Mouse (Mus musculus) hindbrain, embryonic 10.5 days (tissue): Measurements from ENCODE around the gene Rest. TPM values are rescaled to one million over a fixed set of nuclear protein-coding genes. Genes with fewer than 3 reads are reported as not detected.

Source experiments
- DNase-seq: peaks from one replicate; pipeline ENCODE4 v3.0.0-alpha.2; 2017; ENCODE audit warnings: low spot score
- H3K27ac ChIP-seq: fragments of 300-500 bp; sonication (generic); 2 replicates; pipeline ENCODE4 v1.5.1; 2016; ENCODE audit warnings: mild to moderate bottlenecking, moderate library complexity
- H3K27me3 ChIP-seq: fragments of 300-500 bp; sonication (generic); 2 replicates; pipeline ENCODE4 v1.6.1; 2016; ENCODE audit warnings: mild to moderate bottlenecking; ENCODE audit not compliant: poor library complexity, insufficient read depth, severe bottlenecking
- H3K36me3 ChIP-seq: fragments of 300-500 bp; sonication (generic); 2 replicates; pipeline ENCODE4 v1.6.1; 2016; ENCODE audit warnings: mild to moderate bottlenecking, moderate library complexity
- H3K4me1 ChIP-seq: fragments of 300-500 bp; sonication (generic); replicated peaks from 2 replicates; pipeline ENCODE4 v1.6.1; 2016; ENCODE audit warnings: mild to moderate bottlenecking
- H3K4me3 ChIP-seq: fragments of 300-500 bp; sonication (generic); 2 replicates; pipeline ENCODE4 v1.5.1; 2016; ENCODE audit warnings: mild to moderate bottlenecking, moderate library complexity
- H3K9me3 ChIP-seq: fragments of 300-500 bp; sonication (generic); 2 replicates; pipeline ENCODE4 v1.6.1; 2016; ENCODE audit warnings: mild to moderate bottlenecking, moderate library complexity
- WGBS: fragments of 180-500 bp; shearing (Covaris S2); methylation state at CpG from one replicate; pipeline ENCODE4 v1.1.7; 2016; 5-methylcytosine and 5-hydroxymethylcytosine counted together
- polyA plus RNA-seq: library from polyadenylated mRNA; unstranded; fragments of >200 nt; fragmentation: Nextera tagmentation; extraction: Ambion mirVana; gene quantifications from 2 replicates; pipeline ENCODE4 v1.2.1, GENCODE M21; 2016

Gene Rest
- polyA plus RNA-seq, 1 experiment from 2014 or later = 17.1 TPM

DNA sequence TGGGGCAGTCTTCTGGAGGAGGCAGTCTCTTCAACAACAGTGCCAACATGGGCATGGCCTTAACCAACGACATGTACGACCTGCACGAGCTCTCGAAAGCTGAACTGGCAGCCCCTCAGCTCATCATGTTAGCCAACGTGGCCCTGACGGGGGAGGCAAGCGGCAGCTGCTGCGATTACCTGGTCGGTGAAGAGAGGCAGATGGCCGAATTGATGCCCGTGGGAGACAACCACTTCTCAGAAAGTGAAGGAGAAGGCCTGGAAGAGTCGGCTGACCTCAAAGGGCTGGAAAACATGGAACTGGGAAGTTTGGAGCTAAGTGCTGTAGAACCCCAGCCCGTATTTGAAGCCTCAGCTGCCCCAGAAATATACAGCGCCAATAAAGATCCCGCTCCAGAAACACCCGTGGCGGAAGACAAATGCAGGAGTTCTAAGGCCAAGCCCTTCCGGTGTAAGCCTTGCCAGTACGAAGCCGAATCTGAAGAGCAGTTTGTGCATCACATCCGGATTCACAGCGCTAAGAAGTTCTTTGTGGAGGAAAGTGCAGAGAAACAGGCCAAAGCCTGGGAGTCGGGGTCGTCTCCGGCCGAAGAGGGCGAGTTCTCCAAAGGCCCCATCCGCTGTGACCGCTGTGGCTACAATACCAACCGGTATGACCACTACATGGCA is 2.8 kb downstream of the Rest start:
- DNase-seq = no peak
- 94% methylated on average over 30 of the region's 30 CpGs for WGBS
- Histone ChIP-seq H3K27me3 (peaks cover 16% of the 10 kb centered on the region), H3K4me1 (peaks cover 15% of the 10 kb centered on the region), H3K36me3 (peaks cover 53% of the 10 kb centered on the region), H3K9me3 (no peaks in the 10 kb centered on the region), H3K4me3 (0 out of 2 replicates have a peak overlapping the region, but pooled peaks have one; percentile 83), H3K27ac (no peak overlapping the region)

DNA sequence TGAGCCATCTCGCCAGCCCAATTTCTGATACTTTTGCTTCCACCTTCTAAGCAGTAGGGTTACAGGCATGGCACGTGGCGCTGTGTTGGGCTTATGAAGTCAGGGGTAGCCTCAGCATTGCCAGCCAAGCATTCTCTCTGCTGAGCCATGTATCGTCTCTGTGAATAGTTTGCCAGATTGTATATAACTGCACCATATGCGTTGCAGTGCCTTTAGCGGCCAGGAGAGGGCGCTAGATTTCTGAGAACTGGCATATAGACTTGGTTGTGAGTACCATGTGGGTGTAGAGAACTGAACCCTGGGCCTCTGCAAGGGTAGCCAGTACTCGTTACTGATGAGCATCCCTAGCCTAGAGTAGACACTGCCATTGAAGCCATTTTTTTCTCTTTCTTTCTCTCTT is 4.1 kb downstream of the Rest start:
- Histone ChIP-seq H3K4me3 (no peak overlapping the region), H3K4me1 (peaks cover 15% of the 10 kb centered on the region), H3K27me3 (peaks cover 3% of the 10 kb centered on the region), H3K36me3 (peaks cover 66% of the 10 kb centered on the region), H3K9me3 (no peaks in the 10 kb centered on the region), H3K27ac (no peak overlapping the region)
- no peak for DNase-seq
- 75% methylated on average over 8 of the region's 8 CpGs for WGBS

DNA sequence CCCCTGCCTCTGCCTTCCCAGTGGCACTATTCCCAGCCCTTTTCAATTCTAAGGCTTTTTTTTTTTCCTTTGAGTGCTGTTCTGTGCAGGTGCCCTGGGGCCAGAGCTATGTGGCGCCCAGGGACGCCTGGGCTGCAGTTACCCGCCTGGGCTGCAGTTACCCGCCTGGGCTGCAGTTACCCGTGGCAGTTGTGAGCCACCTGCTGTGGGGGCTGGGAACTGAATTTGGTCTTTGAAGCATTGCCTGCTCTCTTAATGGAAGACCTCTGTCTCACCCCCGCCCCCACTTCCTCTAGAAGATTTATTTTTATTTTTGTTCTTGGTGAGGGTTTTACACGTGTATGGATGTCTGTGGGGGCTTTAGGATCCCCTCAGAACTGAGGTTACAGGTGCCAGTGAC is 7.9 kb downstream of the Rest start:
- 82% methylated on average over 7 of the region's 7 CpGs for WGBS
- DNase-seq = no peak
- Histone ChIP-seq H3K4me3 (no peak overlapping the region), H3K9me3 (no peaks in the 10 kb centered on the region), H3K27me3 (no peaks in the 10 kb centered on the region), H3K27ac (no peak overlapping the region), H3K36me3 (peaks cover 99% of the 10 kb centered on the region), H3K4me1 (no peaks in the 10 kb centered on the region; the same call in 1 of the 2 replicates)

DNA sequence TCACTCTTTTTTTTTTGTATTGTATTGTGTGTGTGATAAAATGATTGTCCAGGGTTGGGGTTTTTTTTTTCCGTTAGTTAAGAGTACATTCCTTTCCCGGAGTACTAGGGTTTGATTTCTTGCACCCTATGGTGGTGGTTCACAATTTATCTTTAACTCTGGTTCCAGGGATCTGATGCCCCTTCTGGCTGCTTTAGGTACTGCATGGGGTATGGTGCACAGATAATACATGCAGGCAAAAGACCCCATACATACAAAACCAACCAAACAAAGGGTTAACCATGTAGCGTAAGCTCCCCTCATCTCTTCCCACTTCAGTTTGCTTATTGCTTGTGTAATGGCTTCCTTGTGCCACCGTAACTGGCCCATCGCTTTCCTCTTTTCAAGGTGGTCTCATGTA is 10.7 kb downstream of the Rest start:
- H3K27me3 ChIP-seq = no peaks in the 10 kb centered on the region
- H3K27ac ChIP-seq = no peak overlapping the region
- no peaks in the 10 kb centered on the region for H3K9me3 ChIP-seq
- peaks cover 100% of the 10 kb centered on the region for H3K36me3 ChIP-seq
- 87% methylated on average over 5 of the region's 5 CpGs for WGBS
- DNase-seq = peak; percentile 49
- no peaks in the 10 kb centered on the region; the same call in 1 of the 2 replicates for H3K4me1 ChIP-seq
- no peak overlapping the region for H3K4me3 ChIP-seq

DNA sequence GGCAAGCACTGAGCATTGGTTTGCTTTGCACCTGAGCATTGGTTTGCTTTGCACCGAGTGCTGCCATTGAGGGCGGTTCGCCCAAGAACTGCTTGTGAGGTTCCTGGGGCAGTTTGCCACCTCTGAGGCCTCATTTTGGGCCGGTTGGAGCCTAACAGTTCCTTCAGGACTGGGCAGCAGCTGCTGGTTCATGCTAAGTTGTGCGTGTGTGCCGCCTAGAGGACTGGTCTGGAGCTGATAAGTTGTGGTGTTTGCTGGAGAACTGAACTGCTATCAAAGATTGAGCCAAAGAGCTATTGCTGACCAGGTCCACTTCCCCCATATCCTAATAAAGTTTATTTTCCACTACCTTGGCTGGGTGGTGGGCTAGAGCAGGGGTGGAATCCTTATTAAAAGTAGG is 11.9 kb downstream of the Rest start:
- 97% methylated on average over 6 of the region's 6 CpGs for WGBS
- no peak overlapping the region for H3K27ac ChIP-seq
- no peaks in the 10 kb centered on the region; the same call in 1 of the 2 replicates for H3K4me1 ChIP-seq
- peaks cover 100% of the 10 kb centered on the region for H3K36me3 ChIP-seq
- H3K4me3 ChIP-seq = no peak overlapping the region
- H3K9me3 ChIP-seq = no peaks in the 10 kb centered on the region
- DNase-seq = no peak
- H3K27me3 ChIP-seq = no peaks in the 10 kb centered on the region

DNA sequence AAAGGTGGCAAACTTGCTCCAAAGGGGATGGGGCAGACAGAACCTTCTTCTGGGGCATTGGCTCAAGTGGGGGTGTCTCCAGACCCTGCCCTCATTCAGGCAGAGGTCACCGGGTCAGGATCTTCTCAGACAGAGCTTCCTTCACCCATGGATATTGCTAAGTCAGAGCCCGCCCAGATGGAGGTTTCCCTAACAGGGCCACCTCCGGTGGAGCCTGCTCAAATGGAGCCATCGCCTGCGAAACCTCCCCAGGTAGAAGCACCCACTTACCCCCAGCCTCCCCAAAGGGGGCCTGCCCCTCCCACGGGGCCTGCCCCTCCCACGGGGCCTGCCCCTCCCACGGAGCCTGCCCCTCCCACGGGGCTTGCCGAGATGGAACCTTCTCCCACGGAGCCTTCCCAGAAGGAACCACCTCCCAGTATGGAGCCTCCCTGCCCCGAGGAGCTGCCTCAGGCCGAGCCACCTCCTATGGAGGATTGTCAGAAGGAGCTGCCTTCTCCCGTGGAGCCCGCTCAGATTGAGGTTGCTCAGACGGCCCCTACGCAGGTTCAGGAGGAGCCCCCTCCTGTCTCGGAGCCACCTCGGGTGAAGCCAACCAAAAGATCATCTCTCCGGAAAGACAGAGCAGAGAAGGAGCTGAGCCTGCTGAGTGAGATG is 16.4 kb downstream of the Rest start:
- DNase-seq = no peak
- no peaks in the 10 kb centered on the region for H3K9me3 ChIP-seq
- H3K4me1 ChIP-seq = no peaks in the 10 kb centered on the region; the same call in 1 of the 2 replicates
- H3K27ac ChIP-seq = 0 out of 2 replicates have a peak overlapping the region, but pooled peaks have one; percentile 13
- H3K4me3 ChIP-seq = no peak overlapping the region
- no peaks in the 10 kb centered on the region for H3K27me3 ChIP-seq
- WGBS = 85% methylated on average over 20 of the region's 20 CpGs
- peaks cover 97% of the 10 kb centered on the region for H3K36me3 ChIP-seq

DNA sequence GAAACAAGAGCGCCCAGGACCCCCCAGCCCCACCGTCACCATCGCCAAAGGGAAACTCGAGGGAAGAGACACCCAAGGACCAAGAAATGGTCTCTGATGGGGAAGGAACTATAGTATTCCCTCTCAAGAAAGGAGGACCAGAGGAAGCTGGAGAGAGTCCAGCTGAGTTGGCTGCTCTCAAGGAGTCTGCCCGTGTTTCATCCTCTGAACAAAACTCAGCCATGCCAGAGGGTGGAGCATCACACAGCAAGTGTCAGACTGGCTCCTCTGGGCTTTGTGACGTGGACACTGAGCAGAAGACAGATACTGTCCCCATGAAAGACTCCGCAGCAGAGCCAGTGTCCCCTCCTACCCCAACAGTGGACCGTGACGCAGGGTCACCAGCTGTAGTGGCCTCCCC is 17.0 kb downstream of the Rest start:
- 92% methylated on average over 9 of the region's 9 CpGs for WGBS

DNA sequence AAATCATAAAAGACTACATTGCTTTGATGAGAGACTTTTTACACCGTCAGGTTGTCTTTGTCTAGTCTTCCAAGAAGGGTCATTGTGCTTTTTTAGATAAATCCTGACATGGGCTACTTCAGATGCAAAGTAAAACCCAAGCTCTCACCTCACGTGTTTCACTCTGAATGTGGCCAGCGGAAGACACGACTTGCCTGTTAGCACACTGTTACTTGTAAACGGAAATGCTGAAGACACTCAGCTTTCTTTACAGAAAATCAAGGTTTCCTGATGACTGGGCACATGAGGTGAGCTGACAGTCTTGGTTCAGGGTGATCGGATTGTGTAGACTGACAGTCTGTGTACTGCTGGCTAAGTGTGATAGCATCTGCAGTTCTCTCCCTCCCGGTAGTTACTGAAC is 20.4 kb downstream of the Rest start:
- H3K27me3 ChIP-seq = no peaks in the 10 kb centered on the region
- 88% methylated on average over 7 of the region's 7 CpGs for WGBS
- H3K4me3 ChIP-seq = no peak overlapping the region
- H3K9me3 ChIP-seq = no peaks in the 10 kb centered on the region
- no peak overlapping the region for H3K27ac ChIP-seq
- no peaks in the 10 kb centered on the region; the same call in 1 of the 2 replicates for H3K4me1 ChIP-seq
- no peak for DNase-seq
- peaks cover 97% of the 10 kb centered on the region for H3K36me3 ChIP-seq

More for the DNA sequence above, 17.0 kb downstream of the Rest start:
- Histone ChIP-seq H3K36me3 (peaks cover 97% of the 10 kb centered on the region), H3K9me3 (no peaks in the 10 kb centered on the region), H3K4me1 (no peaks in the 10 kb centered on the region; the same call in 1 of the 2 replicates), H3K27me3 (no peaks in the 10 kb centered on the region), H3K27ac (no peak overlapping the region), H3K4me3 (no peak overlapping the region)
- no peak for DNase-seq

DNA sequence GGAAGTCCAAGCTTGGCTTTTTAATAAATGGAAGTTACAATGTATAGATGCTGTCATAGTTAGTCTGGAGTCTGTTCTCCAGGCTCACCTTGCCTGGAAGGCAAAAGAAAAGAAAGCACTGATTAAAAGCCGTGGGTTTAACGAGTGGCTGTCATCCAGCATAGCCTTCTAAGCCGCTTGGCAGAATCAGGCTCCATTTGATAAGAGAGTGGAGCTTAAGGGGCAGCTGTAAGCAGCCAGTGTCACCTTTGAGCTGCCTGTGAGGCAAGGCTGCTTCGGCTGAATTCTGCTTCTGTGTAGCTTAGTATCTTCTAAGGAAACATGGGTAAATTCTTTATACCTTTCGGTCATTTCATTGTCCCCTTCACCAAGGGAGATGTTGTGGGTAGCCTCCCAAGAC is 21.6 kb downstream of the Rest start:
- 91% methylated on average over 5 of the region's 5 CpGs for WGBS
- H3K4me3 ChIP-seq = no peak overlapping the region
- H3K9me3 ChIP-seq = no peaks in the 10 kb centered on the region
- no peaks in the 10 kb centered on the region for H3K4me1 ChIP-seq
- H3K36me3 ChIP-seq = peaks cover 97% of the 10 kb centered on the region
- no peaks in the 10 kb centered on the region for H3K27me3 ChIP-seq
- no peak overlapping the region for H3K27ac ChIP-seq
- DNase-seq = no peak

DNA sequence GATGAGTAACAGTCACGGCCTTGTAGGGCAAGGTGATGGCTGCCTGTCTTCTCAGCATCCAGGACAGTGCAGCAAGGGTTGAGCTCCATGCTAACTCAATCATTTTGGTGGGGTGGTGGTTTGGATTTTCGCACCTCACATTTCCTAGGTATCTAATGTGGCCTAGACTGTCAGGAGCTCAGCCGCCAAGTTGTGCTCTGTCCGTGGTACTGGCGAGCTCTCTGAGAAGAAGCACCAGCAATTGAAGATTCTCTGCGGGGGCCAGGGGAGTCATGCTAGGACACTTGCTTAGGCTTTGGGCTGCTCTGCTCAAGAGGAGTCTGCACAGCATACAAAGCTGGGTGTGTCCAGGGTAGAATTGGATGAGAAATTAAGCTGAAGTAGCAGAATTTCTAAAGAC is 22.6 kb downstream of the Rest start:
- Histone ChIP-seq H3K4me1 (no peaks in the 10 kb centered on the region), H3K9me3 (no peaks in the 10 kb centered on the region), H3K27ac (no peak overlapping the region), H3K27me3 (no peaks in the 10 kb centered on the region), H3K4me3 (no peak overlapping the region), H3K36me3 (peaks cover 97% of the 10 kb centered on the region)
- 80% methylated on average over 6 of the region's 6 CpGs for WGBS
- DNase-seq = no peak

DNA sequence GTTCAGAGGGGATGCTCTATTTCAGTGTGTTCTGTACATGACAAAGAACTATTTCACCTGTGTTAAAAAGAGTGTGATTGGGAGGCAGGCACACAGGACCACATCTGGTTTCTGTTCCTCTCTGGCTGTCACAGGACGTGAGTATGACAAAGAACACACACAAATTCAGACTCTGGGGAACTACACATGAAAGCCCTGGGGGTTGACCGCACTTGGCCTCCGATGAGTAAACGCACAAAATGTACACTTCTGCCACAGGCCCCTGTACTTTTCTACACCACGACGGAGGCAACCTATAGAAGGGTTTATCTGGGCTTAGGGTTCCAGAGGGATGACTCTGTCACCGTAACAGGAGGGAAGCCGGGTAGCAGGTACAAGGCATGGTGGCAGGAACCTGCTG is 24.4 kb downstream of the Rest start:
- 89% methylated on average over 8 of the region's 8 CpGs for WGBS
- Histone ChIP-seq H3K27ac (no peak overlapping the region), H3K36me3 (peaks cover 98% of the 10 kb centered on the region), H3K27me3 (no peaks in the 10 kb centered on the region), H3K4me3 (no peak overlapping the region), H3K4me1 (no peaks in the 10 kb centered on the region), H3K9me3 (no peaks in the 10 kb centered on the region)
- DNase-seq = no peak

DNA sequence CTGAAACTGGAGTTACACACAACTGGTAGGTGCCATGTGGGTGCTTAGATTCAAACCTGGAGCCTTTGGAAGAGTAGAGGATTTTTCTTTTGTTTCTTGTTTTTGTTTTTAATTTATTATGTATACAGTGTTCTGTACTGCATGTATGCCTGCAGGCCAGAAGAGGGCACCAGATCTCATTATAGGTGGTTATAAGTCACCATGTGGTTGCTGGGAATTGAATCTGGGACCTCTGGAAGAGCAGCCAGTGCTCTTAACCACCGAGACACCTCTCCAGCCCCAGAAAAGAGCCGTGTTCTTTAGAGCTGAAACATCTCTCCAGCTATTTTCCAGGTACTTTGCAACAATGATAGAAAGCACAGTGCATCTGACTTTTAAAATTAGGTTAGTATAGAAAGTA is 25.3 kb downstream of the Rest start:
- no peak overlapping the region for H3K27ac ChIP-seq
- H3K4me3 ChIP-seq = no peak overlapping the region
- no peaks in the 10 kb centered on the region for H3K9me3 ChIP-seq
- peaks cover 98% of the 10 kb centered on the region for H3K36me3 ChIP-seq
- H3K27me3 ChIP-seq = no peaks in the 10 kb centered on the region
- WGBS = 89% methylated on average over 2 of the region's 2 CpGs
- no peaks in the 10 kb centered on the region for H3K4me1 ChIP-seq
- no peak for DNase-seq

DNA sequence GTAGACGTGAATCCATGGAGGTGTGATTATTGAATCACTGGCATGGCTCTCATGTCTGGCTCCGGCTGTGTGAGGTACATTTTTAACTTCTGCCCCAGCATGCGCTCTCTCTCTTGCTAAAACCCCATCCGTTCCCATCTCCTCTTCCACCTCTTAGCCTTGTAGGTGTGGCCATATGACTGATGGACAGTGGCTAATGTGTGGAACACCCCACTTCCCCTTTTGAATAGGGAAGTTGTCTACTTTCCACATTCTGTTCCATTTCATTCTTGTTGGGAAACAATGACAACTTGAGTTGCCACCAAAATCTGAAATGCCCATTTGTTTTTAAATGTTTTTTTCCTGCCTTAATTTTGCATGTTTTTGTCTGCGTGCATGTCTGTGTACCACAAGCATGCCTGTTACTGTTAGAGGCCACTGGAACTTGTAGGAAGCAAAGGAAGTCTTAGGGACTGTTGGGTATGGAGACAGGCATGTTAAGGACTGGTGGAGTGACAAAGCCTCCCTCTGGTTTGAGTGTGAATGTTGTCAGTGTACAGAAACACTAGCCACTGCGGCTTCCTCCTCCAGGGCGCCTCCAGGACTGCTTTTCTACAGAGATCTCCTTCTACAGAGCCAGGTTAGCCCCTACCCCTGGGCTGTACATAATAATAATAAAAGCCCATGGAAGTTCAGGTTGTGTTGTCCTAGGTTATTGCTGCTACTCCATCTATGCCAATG is 27.7 kb downstream of the Rest start:
- 90% methylated on average over 7 of the region's 7 CpGs for WGBS
- H3K9me3 ChIP-seq = no peaks in the 10 kb centered on the region
- DNase-seq = no peak
- no peaks in the 10 kb centered on the region for H3K27me3 ChIP-seq
- peaks cover 97% of the 10 kb centered on the region for H3K36me3 ChIP-seq
- no peaks in the 10 kb centered on the region for H3K4me1 ChIP-seq
- no peak overlapping the region for H3K4me3 ChIP-seq
- no peak overlapping the region for H3K27ac ChIP-seq
